In genomic region chr1:83407616-83408015, GRCm38 (mm10) we compare ENCODE assay signal across 8 mouse cellular contexts. TPM values are rescaled to one million over a fixed set of nuclear protein-coding genes. Genes with fewer than 3 reads are reported as not detected.
DNase-seq lines count a peak whose midpoint lies in the region; ATAC-seq and TF ChIP-seq lines count a peak whose summit lies in the region.
"Had no signal": no experiment of that assay in that cellular context is flagged by ENCODE, and none has a peak within 500 bp of the region (broad histone marks: within the 10 kb centered on the region; RNA-seq: fewer than 3 reads in every experiment).

No protein-coding gene starts in this region.

- peak; percentile 37 for DNase-seq in left cerebral cortex, postnatal 4 days
- no peak for DNase-seq in left cerebral cortex, postnatal 25 days (ENCODE audit: low spot score in 2 of 2)
- no peak for DNase-seq in T-cell, adult 2 months (ENCODE audit: low spot score)
- no peak for DNase-seq in urinary bladder, postnatal 4 days (ENCODE audit: low spot score in 2 of 2)

- peak overlapping the region; percentile 46 for H3K4me3 ChIP-seq in forebrain, embryonic 13.5 days
- peak overlapping the region; percentile 21 for H3K4me3 ChIP-seq in intestine, postnatal 0 days (ENCODE audit: low read depth, low read length)
- H3K4me3 ChIP-seq in neural tube, embryonic 13.5 days: peak overlapping the region; percentile 49

- H3K27ac ChIP-seq in forebrain, embryonic 13.5 days: no peak overlapping the region
- no peak overlapping the region for H3K27ac ChIP-seq in intestine, postnatal 0 days (ENCODE audit: low read depth, low read length)
- H3K27ac ChIP-seq in neural tube, embryonic 13.5 days (replicated peaks): no peak overlapping the region

- TF ChIP-seq CTCF in intestine, postnatal 0 days (IDR thresholded peaks at IDR 0.05; ENCODE audit: low read depth): no peak

- peaks cover 5% of the 10 kb centered on the region; the same call in 1 of the 2 replicates for H3K27me3 ChIP-seq in forebrain, embryonic 13.5 days
- H3K27me3 ChIP-seq in intestine, postnatal 0 days (replicated peaks; ENCODE audit: control insufficient read depth, insufficient read depth, low read length): no peaks in the 10 kb centered on the region
- peaks cover 12% of the 10 kb centered on the region for H3K27me3 ChIP-seq in neural tube, embryonic 13.5 days

- H3K36me3 ChIP-seq in forebrain, embryonic 13.5 days (ENCODE audit: poor library complexity, severe bottlenecking): no peaks in the 10 kb centered on the region
- no peaks in the 10 kb centered on the region for H3K36me3 ChIP-seq in intestine, postnatal 0 days (ENCODE audit: control insufficient read depth, insufficient read depth)
- H3K36me3 ChIP-seq in neural tube, embryonic 13.5 days: no peaks in the 10 kb centered on the region

- peak overlapping the region; percentile 85 for H3K4me2 ChIP-seq in forebrain, embryonic 13.5 days
- H3K4me2 ChIP-seq in intestine, postnatal 0 days (replicated peaks; ENCODE audit: low read depth): peak overlapping the region; percentile 56
- H3K4me2 ChIP-seq in neural tube, embryonic 13.5 days: peak overlapping the region; percentile 87

- peaks cover 5% of the 10 kb centered on the region; the same call in 1 of the 2 replicates for H3K4me1 ChIP-seq in forebrain, embryonic 13.5 days
- no peaks in the 10 kb centered on the region for H3K4me1 ChIP-seq in intestine, postnatal 0 days (replicated peaks; ENCODE audit: control insufficient read depth, insufficient read depth, low read length)
- H3K4me1 ChIP-seq in neural tube, embryonic 13.5 days (replicated peaks): peaks cover 13% of the 10 kb centered on the region

- ATAC-seq in forebrain, embryonic 13.5 days: peak; percentile 61
- no peak for ATAC-seq in intestine, postnatal 0 days
- ATAC-seq in neural tube, embryonic 13.5 days (ENCODE audit: low read depth): peak; percentile 68

- no peaks in the 10 kb centered on the region for H3K9me3 ChIP-seq in forebrain, embryonic 13.5 days (replicated peaks)
- H3K9me3 ChIP-seq in intestine, postnatal 0 days (ENCODE audit: control insufficient read depth): no peaks in the 10 kb centered on the region
- H3K9me3 ChIP-seq in neural tube, embryonic 13.5 days: no peaks in the 10 kb centered on the region

- H3K9ac ChIP-seq in forebrain, embryonic 13.5 days: peak overlapping the region; percentile 62
- no peak overlapping the region for H3K9ac ChIP-seq in intestine, postnatal 0 days (ENCODE audit: low read depth, low read length)
- H3K9ac ChIP-seq in neural tube, embryonic 13.5 days: peak overlapping the region; percentile 66

- WGBS in forebrain, embryonic 13.5 days: under 1% methylated on average over 11 of the region's 11 CpGs
- 4% methylated on average over 11 of the region's 11 CpGs for WGBS in intestine, postnatal 0 days
- 3% methylated on average over 11 of the region's 11 CpGs for WGBS in neural tube, embryonic 13.5 days

- intact Hi-C loops in left cerebral cortex, postnatal 4 days (cut with DNase I): no loop called here
- intact Hi-C loops in left cerebral cortex, postnatal 25 days (cut with DNase I): loop anchor here (2.0 to 10.0 kb wide), 6 partner anchors 100 to 309 kb away; no protein-coding TSS in a partner anchor

RNA-seq across cellular contexts. Expression of gene Sphkap, which starts 0.4 kb away (rescaled TPM):
- total RNA-seq in left cerebral cortex, postnatal 4 days (2021): 100 to 1,000 TPM; 104 to 110 TPM
- 100 to 1,000 TPM; 172 to 192 TPM for total RNA-seq in left cerebral cortex, postnatal 25 days (2021)
- 5.1 and 5.7 TPM in 2 replicates for polyA plus RNA-seq in forebrain, embryonic 13.5 days (2015; fragmentation: Nextera tagmentation; extraction: Ambion mirVana)
- polyA plus RNA-seq in intestine, postnatal 0 days (2015; fragmentation: Nextera tagmentation; extraction: Ambion mirVana): 0.38 and 0.48 TPM in 2 replicates
- polyA plus RNA-seq in neural tube, embryonic 13.5 days (2015; fragmentation: Nextera tagmentation; extraction: Ambion mirVana): 2.9 and 4.6 TPM in 2 replicates
- total RNA-seq: common myeloid progenitor, adult 5-6 weeks had no signal
